Mouse (Mus musculus) liver, embryonic 16.5 days (tissue): ENCODE measurements around the gene Ddx42. TPM values are rescaled to one million over a fixed set of nuclear protein-coding genes. Genes with fewer than 3 reads are reported as not detected.
A peak's percentile ranks its signal among the peaks of the same experiment; 100 is the strongest.

ENCODE experiments used
- ATAC-seq: fragments of 200-750 bp; cut with Nextera tagmentation; 2 replicates; pipeline ENCODE4 v1.8.0; 2017; ENCODE audit warnings: low read depth, mild to moderate bottlenecking, moderate number of reproducible peaks, moderate library complexity
- H3K27ac ChIP-seq: fragments of 300-500 bp; sonication (generic); 2 replicates; pipeline ENCODE4 v1.5.1; 2014; ENCODE audit warnings: mild to moderate bottlenecking, low read length
- H3K27me3 ChIP-seq: fragments of 300-500 bp; sonication (generic); 2 replicates; pipeline ENCODE4 v1.6.1; 2014; ENCODE audit warnings: low read depth, low read length, mixed read lengths; ENCODE audit not compliant: control insufficient read depth, insufficient read depth
- H3K36me3 ChIP-seq: fragments of 300-500 bp; sonication (generic); 2 replicates; pipeline ENCODE4 v1.6.1; 2014; ENCODE audit warnings: mild to moderate bottlenecking; ENCODE audit not compliant: control insufficient read depth, insufficient read depth
- H3K4me1 ChIP-seq: fragments of 300-500 bp; sonication (generic); 2 replicates; pipeline ENCODE4 v1.6.1; 2014; ENCODE audit warnings: low read depth, low read length, mixed read lengths; ENCODE audit not compliant: control insufficient read depth
- H3K4me2 ChIP-seq: fragments of 300-500 bp; sonication (generic); 2 replicates; pipeline ENCODE4 v1.6.1; 2014; ENCODE audit warnings: low read depth, low read length, mixed read lengths
- H3K4me3 ChIP-seq: fragments of 300-500 bp; sonication (generic); 2 replicates; pipeline ENCODE4 v1.5.1; 2014; ENCODE audit warnings: low read depth, mild to moderate bottlenecking, low read length
- H3K9ac ChIP-seq: fragments of 300-500 bp; sonication (generic); 2 replicates; pipeline ENCODE4 v1.6.1; 2014; ENCODE audit warnings: low read depth, low read length
- H3K9me3 ChIP-seq: fragments of 300-500 bp; sonication (generic); replicated peaks from 2 replicates; pipeline ENCODE4 v1.6.1; 2016; ENCODE audit warnings: low read length; ENCODE audit not compliant: control insufficient read depth
- WGBS: fragments of 180-500 bp; shearing (Covaris S2); extraction: QIAGEN DNeasy Blood & Tissue Kit; methylation state at CpG from one replicate; pipeline ENCODE4 v1.1.7; 2014; ENCODE audit not compliant: insufficient replicate concordance; 5-methylcytosine and 5-hydroxymethylcytosine counted together
- polyA plus RNA-seq: library from polyadenylated mRNA; unstranded; fragments of >200 nt; fragmentation: Nextera tagmentation; extraction: Ambion mirVana; gene quantifications from 2 replicates; pipeline ENCODE4 v1.2.1, GENCODE M21; 2015

Ddx42 gene
- 22.7 and 24.7 TPM in 2 replicates for polyA plus RNA-seq

DNA sequence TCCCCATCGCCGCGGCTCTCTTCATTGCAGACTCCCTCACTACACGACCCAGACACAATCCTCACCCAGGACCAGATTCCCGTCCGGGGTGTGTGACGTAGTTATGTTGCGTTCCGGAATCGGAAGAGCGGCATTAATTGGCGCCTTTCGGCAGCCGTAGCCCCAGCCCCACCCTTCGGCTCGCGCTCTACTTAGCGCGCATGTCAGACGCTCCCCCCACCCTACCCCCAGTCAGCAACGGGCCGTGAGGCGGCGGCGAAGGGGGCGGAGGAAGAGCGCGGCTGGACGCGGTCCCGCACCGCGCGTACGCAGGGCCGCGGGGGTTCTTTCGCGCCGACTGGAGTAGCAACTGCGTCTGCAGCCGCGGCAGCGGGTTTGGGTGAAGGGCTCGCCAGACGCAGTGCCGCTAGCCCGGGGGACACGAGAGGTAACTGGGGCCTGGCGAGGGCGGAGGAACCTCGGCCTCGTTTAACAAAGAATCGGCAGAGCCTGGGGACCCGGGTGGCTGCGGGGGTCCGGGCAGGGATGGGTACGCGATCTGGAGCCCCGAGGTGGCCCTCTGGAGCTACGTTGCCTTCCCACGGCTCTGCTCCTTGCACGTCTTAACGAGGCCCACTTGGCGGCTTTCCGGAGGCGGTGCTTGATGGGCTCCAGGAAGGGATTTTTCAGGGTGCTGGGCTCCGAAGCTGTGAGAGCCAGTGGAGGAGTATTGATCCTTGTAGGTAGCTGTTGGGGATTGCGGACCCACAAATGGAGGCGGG lies at the start of gene Ddx42:
Gene Ddx42, plus strand, starts transcription at position 197 of the 761 bp plus-strand sequence.
- Histone ChIP-seq H3K9me3 (no peaks in the 10 kb centered on the region), H3K36me3 (peaks cover 6% of the 10 kb centered on the region; the same call in 1 of the 2 replicates), H3K27me3 (no peaks in the 10 kb centered on the region), H3K4me1 (peaks cover 24% of the 10 kb centered on the region), H3K4me3 (peak within 1 kb of the TSS; percentile 97), H3K9ac (peak within 1 kb of the TSS; percentile 95), H3K27ac (peak within 1 kb of the TSS; percentile 100), H3K4me2 (peak within 1 kb of the TSS; percentile 93)
- WGBS = under 1% methylated on average over 70 of the region's 70 CpGs
- peak; percentile 89 for ATAC-seq

DNA sequence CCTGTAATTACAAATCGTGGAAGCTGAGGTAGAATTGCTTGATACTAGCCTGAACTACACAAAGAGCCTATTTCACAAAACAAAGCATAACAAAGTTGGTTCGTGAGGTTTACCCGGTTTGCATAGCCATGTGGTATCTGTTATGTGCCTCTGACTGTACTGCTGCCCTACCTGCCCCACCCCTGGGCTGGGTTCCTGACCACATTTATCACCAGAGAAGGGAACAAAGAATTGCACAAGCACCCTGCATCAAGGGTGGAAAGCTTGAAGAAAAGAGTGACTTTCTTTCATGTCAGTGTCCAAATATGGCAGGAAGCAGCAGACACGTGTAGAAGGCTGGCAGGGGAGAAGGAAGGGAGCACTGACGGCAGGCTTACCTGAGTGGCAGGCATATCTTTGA lies 49.3 kb upstream of the Ddx42 start:
- WGBS = 44% methylated on average over 5 of the region's 5 CpGs
- H3K9me3 ChIP-seq = no peaks in the 10 kb centered on the region
- no peak overlapping the region for H3K4me2 ChIP-seq
- peak overlapping the region; percentile 41; the same call in 1 of the 2 replicates for H3K27ac ChIP-seq
- no peak overlapping the region for H3K9ac ChIP-seq
- no peaks in the 10 kb centered on the region for H3K27me3 ChIP-seq
- peaks cover 7% of the 10 kb centered on the region; the same call in 1 of the 2 replicates for H3K4me1 ChIP-seq
- ATAC-seq = peak; percentile 19; the same call in 1 of the 2 replicates
- no peaks in the 10 kb centered on the region for H3K36me3 ChIP-seq
- no peak overlapping the region for H3K4me3 ChIP-seq

GRCm38 (mm10) chr11:106170807-106171206 lies 45.9 kb upstream of the Ddx42 start:
- Histone ChIP-seq H3K9me3 (no peaks in the 10 kb centered on the region), H3K4me3 (no peak overlapping the region), H3K9ac (no peak overlapping the region), H3K27me3 (no peaks in the 10 kb centered on the region), H3K4me1 (peaks cover 13% of the 10 kb centered on the region), H3K27ac (no peak overlapping the region), H3K36me3 (no peaks in the 10 kb centered on the region), H3K4me2 (no peak overlapping the region)
- WGBS = 76% methylated on average over 7 of the region's 7 CpGs
- no peak for ATAC-seq

DNA sequence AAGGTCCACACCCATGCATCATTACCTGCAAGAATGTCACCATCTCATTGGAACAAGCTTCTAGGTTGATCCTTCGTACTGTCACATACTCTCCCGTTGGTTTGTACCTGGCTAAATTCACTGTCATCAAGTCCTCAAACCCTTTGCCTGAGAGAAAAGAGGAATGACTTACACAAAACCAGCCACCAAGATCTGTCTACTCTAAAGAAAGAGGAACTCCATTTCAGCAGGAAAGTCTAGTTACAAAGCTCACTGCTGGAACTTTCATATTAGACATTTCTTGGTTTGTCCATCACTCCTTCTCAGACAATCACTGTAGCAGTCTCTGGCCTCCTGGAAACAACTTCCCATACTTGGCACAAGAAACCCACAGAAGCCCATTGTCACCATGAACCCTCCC lies 43.5 kb upstream of the Ddx42 start:
- WGBS = 70% methylated on average over 2 of the region's 2 CpGs
- Histone ChIP-seq H3K9me3 (no peaks in the 10 kb centered on the region), H3K36me3 (no peaks in the 10 kb centered on the region)

GRCm38 (mm10) chr11:106174372-106174771 lies 42.4 kb upstream of the Ddx42 start:
- Histone ChIP-seq H3K27ac (no peak overlapping the region), H3K9ac (no peak overlapping the region), H3K9me3 (no peaks in the 10 kb centered on the region), H3K4me3 (no peak overlapping the region), H3K4me2 (no peak overlapping the region), H3K4me1 (peaks cover 25% of the 10 kb centered on the region), H3K27me3 (no peaks in the 10 kb centered on the region), H3K36me3 (no peaks in the 10 kb centered on the region)
- ATAC-seq = peak; percentile 35; the same call in 1 of the 2 replicates
- WGBS = 66% methylated on average over 5 of the region's 5 CpGs

More for the DNA sequence above, 43.5 kb upstream of the Ddx42 start:
- H3K4me1 ChIP-seq = peaks cover 19% of the 10 kb centered on the region
- no peak overlapping the region for H3K9ac ChIP-seq
- no peak for ATAC-seq
- no peak overlapping the region for H3K4me3 ChIP-seq
- no peak overlapping the region for H3K4me2 ChIP-seq
- no peak overlapping the region for H3K27ac ChIP-seq
- H3K27me3 ChIP-seq = no peaks in the 10 kb centered on the region

DNA sequence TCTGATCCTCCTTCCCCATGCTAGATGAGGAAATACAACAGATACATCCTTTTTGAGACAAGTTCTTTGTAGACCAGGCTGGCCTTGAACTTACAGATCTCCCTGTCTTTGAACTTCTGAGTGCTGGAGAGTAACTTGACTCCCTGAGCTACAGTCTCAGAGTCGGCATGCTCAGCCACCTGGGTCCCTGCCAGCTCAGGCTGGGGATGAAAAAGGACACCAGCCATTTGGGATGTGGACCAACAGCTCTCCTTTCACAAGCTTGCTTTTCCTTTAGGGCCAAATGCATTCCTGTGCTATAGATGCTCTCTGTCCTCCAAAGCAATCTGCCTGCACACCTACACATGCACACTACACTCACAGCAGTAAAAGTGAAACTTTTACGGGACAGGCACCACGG lies 41.6 kb upstream of the Ddx42 start:
- Histone ChIP-seq H3K4me3 (no peak overlapping the region), H3K4me2 (no peak overlapping the region), H3K36me3 (no peaks in the 10 kb centered on the region), H3K4me1 (peaks cover 25% of the 10 kb centered on the region), H3K27ac (no peak overlapping the region), H3K9ac (no peak overlapping the region), H3K9me3 (no peaks in the 10 kb centered on the region), H3K27me3 (no peaks in the 10 kb centered on the region)
- WGBS = 64% methylated on average over 3 of the region's 3 CpGs
- ATAC-seq = no peak

DNA sequence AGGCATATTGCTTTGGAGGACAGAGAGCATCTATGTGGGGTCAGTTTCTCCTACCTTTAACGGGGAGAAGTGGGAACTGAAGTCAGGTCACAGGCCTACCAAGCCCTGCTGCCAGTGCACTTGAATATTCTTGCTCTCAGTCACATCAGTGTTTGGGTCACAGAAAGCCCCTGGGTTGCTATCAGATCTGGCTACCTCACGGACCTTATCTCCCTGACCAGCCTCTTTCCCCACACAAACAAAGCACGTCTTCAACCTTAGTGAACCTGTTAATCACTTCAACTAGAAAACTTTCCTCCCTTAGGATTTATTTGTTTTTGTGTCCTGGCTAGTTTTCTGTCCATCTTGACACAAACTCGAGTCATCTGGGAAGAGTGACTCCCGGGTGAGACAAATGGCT lies 40.4 kb upstream of the Ddx42 start:
- Histone ChIP-seq H3K27me3 (no peaks in the 10 kb centered on the region), H3K9ac (no peak overlapping the region), H3K4me3 (no peak overlapping the region), H3K27ac (no peak overlapping the region), H3K4me1 (peaks cover 25% of the 10 kb centered on the region), H3K4me2 (no peak overlapping the region), H3K9me3 (no peaks in the 10 kb centered on the region), H3K36me3 (no peaks in the 10 kb centered on the region)
- WGBS = 49% methylated on average over 5 of the region's 5 CpGs
- ATAC-seq = no peak

DNA sequence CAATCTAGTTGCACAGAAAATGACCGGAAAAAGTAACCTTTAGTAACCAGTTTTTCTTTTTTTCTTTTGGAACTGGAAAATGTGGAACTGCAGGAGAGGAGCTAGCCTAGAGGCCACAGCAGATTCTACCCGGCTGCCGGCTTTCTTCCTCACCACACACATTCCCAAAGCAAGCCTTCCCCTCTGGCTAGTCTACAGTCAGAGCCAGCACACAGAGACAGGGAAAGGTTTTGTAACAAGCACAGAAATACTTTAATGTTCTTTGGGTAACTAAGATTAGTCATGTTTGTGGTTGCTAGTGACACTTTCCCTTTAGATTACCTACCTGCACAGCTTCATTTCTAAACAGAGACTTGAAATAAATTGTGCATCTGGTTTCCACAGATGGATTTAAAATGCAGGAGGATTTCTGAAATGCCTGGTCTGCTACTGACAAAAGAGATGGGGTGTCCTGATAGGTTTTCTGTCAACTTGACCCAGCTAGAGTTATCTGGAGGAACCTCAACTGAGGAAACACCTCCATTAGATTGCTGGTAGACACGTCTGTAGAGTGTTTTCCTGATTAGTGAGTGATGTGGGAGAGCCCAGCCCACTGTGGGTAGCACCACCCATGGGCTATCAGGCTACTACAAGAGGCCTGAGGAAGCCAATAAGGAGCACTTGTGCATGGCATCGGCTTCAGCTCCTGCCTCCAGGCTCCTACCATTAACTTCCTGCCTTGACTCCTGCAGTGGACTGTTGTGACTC lies 38.5 kb upstream of the Ddx42 start:
- no peaks in the 10 kb centered on the region for H3K27me3 ChIP-seq
- H3K9ac ChIP-seq = no peak overlapping the region
- H3K4me1 ChIP-seq = peaks cover 25% of the 10 kb centered on the region
- WGBS = 48% methylated on average over 5 of the region's 5 CpGs
- peak overlapping the region; percentile 42; the same call in 1 of the 2 replicates for H3K27ac ChIP-seq
- peak overlapping the region; percentile 34 for H3K4me2 ChIP-seq
- H3K4me3 ChIP-seq = no peak overlapping the region
- ATAC-seq = peak; percentile 94
- H3K9me3 ChIP-seq = no peaks in the 10 kb centered on the region
- H3K36me3 ChIP-seq = no peaks in the 10 kb centered on the region
